Mouse (Mus musculus) cortical plate, adult 2 months (tissue): ENCODE results near the gene Smox. TPM values are rescaled to one million over a fixed set of nuclear protein-coding genes. Genes with fewer than 3 reads are reported as not detected.
A peak's percentile ranks its signal among the peaks of the same experiment; 100 is the strongest.

Experiments
- H3K27ac ChIP-seq: fragments of 200-500 bp; 2 replicates; pipeline ENCODE4 v1.5.1; 2012; ENCODE audit warnings: low read length, control low read depth, inconsistent platforms; ENCODE audit not compliant: insufficient read depth
- H3K4me1 ChIP-seq: fragments of 200-500 bp; 2 replicates; pipeline ENCODE4 v1.6.1; 2011; ENCODE audit warnings: low read length; ENCODE audit not compliant: control insufficient read depth, insufficient read depth
- H3K4me3 ChIP-seq: fragments of 200-500 bp; 2 replicates; pipeline ENCODE4 v1.5.1; 2011; ENCODE audit warnings: mild to moderate bottlenecking, low read length, control low read depth; ENCODE audit not compliant: insufficient read depth
- CTCF ChIP-seq: fragments of 200-500 bp; IDR thresholded peaks from 2 replicates; pipeline ENCODE4 v1.5.1; 2011; ENCODE audit warnings: mild to moderate bottlenecking, control low read depth, low read length; ENCODE audit not compliant: insufficient read depth; ENCODE audit errors: extremely low read depth
- POLR2A ChIP-seq: fragments of 200-500 bp; IDR thresholded peaks from 2 replicates; pipeline ENCODE4 v1.6.1; 2011; ENCODE audit warnings: mild to moderate bottlenecking, low read length, control low read depth; ENCODE audit not compliant: insufficient read depth; ENCODE audit errors: extremely low read depth
- polyA plus RNA-seq: library from polyadenylated mRNA; depleted of rRNA; stranded (reverse); fragments of >200 nt; gene quantifications from 2 replicates; pipeline ENCODE4 v1.2.3, GENCODE M21; 2012

Gene Smox
- polyA plus RNA-seq, 1 experiment: 61.1 TPM

DNA sequence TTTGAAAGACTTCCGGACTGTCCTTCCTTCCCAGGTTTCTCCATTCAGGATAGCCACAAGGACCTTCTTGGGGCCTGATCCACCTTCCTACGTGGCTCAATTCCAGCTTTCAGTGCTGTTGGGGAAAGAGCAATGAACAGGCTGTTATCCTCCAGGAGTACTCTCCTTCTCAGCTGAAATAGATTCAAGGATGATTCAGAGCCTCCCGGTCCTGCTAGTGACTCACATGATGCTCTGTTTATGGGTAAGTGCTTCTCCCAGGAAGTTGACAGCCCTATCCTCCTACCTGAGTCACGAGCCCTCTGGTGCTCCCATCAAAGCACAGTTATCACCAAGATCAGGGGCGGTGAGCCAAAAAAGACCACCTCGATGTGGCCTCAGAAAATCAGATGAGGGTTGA lies 7.1 kb upstream of the Smox start:
- Histone ChIP-seq H3K4me3 (no peak overlapping the region), H3K4me1 (0 out of 2 replicates have a peak, but pooled peaks cover 3% of the 10 kb centered on the region), H3K27ac (no peak overlapping the region)
- no peak for TF ChIP-seq CTCF
- no peak for TF ChIP-seq POLR2A

DNA sequence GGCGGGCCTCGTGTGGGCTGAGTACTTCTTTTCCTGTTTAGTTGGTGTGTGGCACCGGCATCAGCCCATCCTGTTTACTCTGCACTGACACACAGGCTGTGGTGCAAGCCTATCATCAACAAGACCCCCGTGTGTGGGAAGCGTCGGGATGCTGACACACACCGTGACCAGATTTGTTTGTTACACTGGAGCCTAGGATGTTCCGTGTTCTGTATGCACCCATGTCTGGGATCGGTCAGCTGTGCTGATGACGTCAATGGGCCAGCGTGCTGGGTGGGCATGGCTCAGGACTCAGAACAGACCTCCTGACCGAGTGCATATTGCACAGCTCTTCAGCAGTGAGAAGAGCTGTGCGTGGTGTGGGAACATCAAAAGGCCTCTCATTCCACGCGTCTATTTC lies 6.2 kb upstream of the Smox start:
- Histone ChIP-seq H3K4me1 (0 out of 2 replicates have a peak, but pooled peaks cover 3% of the 10 kb centered on the region), H3K27ac (no peak overlapping the region), H3K4me3 (no peak overlapping the region)
- TF ChIP-seq POLR2A: no peak
- no peak for TF ChIP-seq CTCF

DNA sequence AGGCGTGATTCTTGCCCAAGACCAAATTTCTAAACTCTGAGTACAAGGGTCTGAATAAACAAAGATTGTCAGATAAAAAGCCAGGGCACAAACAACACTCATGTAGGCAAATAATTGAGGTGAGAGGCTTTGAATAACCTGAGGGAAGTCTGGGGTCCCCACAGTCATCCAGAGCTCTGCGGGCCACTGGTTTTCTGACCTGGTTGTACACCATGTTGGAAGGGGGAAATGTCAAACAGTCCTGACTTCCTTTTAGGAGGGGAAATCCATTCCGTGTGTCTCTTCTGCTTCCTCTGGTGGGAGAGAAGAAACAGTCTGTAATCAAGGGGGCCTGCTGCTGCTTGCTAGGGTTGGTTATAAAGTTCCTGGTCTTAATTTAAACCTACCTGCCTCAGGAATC lies 5.2 kb upstream of the Smox start:
- no peak for TF ChIP-seq POLR2A
- TF ChIP-seq CTCF: no peak
- 0 out of 2 replicates have a peak, but pooled peaks cover 3% of the 10 kb centered on the region for H3K4me1 ChIP-seq
- no peak overlapping the region for H3K4me3 ChIP-seq
- no peak overlapping the region for H3K27ac ChIP-seq

DNA sequence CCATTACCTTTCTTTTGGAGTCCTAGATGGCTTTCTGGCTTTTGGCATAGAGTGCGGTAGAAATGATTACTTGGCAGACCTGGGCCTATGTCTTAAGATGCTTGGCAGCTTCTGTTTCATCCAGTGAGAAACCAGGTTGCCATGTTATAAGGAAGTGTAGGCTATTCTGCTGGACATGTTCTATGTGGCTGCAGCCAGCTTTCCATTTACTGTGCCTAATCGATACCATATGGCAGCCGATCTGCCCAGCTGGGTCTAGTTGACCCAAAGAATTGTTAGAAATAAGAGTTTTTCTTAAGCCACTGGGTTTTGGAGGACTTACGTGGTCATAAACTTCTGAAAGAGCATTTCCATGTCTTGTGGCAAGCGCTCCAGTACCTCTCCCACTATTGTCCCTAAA lies 4.0 kb upstream of the Smox start:
- no peak for TF ChIP-seq POLR2A
- no peak for TF ChIP-seq CTCF
- H3K4me3 ChIP-seq: no peak overlapping the region
- no peak overlapping the region for H3K27ac ChIP-seq
- 0 out of 2 replicates have a peak, but pooled peaks cover 3% of the 10 kb centered on the region for H3K4me1 ChIP-seq

DNA sequence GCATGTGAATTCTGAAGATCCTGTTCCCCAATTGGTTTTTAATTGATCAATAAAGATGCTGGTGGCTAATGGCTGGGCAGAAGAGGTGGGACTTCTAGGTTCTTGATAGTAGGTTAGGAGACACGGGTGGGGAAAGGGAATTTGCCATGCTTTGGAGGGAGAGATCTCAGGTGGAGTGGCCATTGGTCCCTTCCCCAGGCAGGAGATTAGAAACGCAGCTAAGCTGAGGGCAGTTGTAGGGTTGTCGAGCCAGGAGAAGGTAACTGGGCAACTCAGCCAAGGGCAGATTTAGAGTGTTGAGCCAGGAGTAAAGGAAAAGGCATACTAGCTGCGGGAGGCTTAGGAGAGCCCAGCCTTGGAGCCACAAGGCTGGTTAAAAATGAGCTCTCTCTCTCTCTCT lies 3.0 kb upstream of the Smox start:
- no peak overlapping the region for H3K4me3 ChIP-seq
- no peak overlapping the region for H3K27ac ChIP-seq
- TF ChIP-seq POLR2A: no peak
- no peak for TF ChIP-seq CTCF
- peaks cover 3% of the 10 kb centered on the region; the same call in 1 of the 2 replicates for H3K4me1 ChIP-seq

DNA sequence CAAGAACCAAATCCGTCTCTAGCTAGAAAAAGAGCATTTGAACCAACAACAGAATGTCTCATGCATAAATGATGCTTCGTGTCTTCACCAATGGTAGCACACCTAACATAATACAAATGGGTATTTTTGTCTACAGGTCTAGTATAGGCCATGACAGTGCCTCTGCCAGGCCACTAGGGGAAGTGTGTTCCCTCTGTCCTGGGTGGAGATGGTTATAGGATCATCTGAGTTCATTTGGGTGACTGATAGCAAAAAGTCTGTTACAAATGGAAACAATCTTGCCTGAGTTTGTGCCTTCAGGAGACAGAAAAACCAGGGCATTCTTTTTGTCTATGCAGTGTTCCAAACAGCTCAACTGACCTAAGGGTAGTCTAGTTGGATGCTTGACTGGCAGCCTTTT lies 2.4 kb upstream of the Smox start:
- H3K4me1 ChIP-seq: peaks cover 1% of the 10 kb centered on the region; the same call in 1 of the 2 replicates
- H3K4me3 ChIP-seq: no peak overlapping the region
- H3K27ac ChIP-seq: no peak overlapping the region
- TF ChIP-seq POLR2A (no peak), CTCF (0 out of 2 replicates have a peak, but pooled peaks have one; percentile 20)

DNA sequence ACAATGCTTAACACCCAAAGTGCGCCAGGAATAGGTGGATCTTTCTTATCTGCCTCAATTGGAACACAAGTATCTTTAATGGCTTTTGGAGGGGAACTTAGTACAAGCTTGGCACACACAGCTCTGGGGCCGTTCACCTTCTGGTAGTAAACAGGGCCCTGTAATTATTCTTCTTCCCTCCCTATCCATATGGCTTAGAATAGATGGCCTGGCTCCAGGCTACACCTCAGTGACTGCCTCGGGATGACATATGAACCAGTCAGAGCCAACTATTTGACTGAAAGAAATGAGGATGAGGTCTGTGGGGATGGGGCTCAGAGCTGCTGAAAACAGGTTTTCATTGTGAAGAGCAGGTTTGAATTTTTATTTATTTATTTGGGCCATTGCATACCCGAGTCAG lies 1.7 kb upstream of the Smox start:
- Histone ChIP-seq H3K4me3 (no peak overlapping the region), H3K27ac (no peak overlapping the region), H3K4me1 (no peaks in the 10 kb centered on the region; the same call in 1 of the 2 replicates)
- TF ChIP-seq POLR2A (no peak), CTCF (no peak)

DNA sequence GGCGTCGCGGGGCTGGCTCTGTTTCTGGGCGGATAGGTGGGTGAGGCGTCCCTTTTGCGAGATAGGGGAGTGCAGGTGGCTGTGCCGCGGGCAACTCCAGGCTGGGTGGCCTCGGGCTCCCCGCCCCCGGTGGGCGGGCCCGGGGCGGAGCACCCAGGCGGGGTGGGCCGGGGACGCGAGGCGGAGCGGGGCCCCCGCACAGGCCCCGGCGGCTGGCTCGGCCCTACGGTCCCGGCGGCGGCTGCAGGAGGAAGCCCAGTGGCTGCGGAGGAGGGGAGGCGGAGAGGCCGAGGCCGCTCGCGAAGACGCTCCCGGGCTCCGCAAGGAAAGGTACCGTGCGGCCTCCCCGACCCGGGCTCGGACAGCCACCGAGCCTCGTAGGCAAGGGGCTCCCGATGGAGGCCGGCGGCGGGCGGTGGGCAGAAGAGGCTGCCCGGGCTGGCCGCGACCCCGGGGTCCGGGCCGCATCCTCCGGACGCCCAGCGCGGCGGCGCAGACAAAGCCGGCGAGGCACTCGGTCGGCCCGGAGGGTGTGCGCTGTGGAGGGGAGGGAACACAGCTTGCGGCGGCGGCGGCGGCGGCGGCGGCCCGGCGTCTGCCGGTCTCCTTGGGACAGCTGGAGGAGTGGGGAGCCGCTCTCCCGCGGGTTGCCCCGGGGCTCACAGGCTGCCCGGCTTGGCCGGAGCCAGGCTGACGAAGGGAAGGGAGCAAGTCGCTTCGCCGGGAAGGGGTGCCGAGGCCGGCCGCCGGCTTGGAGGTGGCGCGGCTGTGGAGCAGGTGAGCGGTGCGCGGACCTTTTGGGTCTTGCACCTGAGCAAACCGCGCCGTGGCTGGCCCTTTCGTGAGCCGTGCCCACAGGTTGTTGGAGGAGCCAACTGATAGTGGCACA lies 655 bp downstream of the Smox start:
- Histone ChIP-seq H3K27ac (peak overlapping the region; percentile 98), H3K4me1 (no peaks in the 10 kb centered on the region; the same call in none of the 2 replicates), H3K4me3 (peak overlapping the region; percentile 66)
- TF ChIP-seq POLR2A: 0 out of 2 replicates have a peak, but pooled peaks have one; percentile 35
- TF ChIP-seq CTCF: no peak

DNA sequence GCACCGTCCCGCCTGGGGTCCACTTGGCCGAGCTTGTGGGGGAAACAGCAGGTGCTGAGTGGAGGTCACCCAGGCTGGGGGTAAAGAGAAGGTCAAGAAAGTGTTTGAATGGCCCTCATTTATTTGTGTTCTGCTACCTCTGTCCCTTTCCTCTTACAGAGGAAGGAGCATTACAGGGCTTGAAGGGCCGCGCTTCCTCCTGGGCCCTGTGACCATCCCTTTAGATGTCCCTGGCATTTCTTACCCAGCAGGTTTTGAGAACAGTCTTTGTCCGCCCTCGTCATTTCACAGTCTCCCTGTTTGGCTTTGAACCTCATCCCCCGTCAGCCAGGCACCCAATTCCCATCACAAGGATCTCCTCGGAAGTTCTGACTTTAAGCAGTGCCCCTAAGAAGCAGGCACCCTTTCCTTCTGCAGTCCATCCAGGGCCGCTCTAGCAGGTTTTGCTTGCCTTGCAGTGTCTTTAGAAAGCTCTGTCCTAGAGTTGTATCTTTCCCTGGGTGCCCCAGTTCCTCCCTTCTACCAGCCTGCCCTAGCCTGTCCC lies 1.4 kb downstream of the Smox start:
- Histone ChIP-seq H3K4me3 (peak overlapping the region; percentile 66), H3K27ac (peak overlapping the region; percentile 98), H3K4me1 (peaks cover 2% of the 10 kb centered on the region)
- TF ChIP-seq CTCF (no peak), POLR2A (0 out of 2 replicates have a peak, but pooled peaks have one; percentile 14)

DNA sequence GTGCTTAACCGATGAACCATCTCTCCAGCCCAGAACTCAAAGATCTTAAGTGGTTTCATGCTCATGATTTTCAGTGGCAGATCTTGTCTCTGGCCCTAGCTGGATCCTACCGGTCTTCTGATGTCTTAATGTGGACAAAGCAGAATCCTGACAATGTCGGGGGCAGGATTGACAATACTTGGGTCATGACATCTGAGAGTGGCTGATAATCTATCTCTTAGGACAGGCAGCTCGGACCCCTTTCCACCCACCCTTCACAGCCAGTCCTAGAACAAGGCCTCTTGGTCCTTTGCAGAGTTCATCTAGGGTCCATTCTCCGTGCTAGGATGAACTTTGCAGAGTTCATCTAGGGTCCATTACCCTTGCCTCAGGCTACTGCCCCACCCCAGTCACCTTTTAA lies 2.1 kb downstream of the Smox start:
- Histone ChIP-seq H3K4me1 (peaks cover 4% of the 10 kb centered on the region), H3K4me3 (peak overlapping the region; percentile 66), H3K27ac (no peak overlapping the region)
- TF ChIP-seq POLR2A (no peak), CTCF (no peak)
